Mouse (Mus musculus) bone marrow macrophage, adult 2 months (primary cell): ENCODE measurements around the gene Isoc2b.

Source experiments
- CTCF ChIP-seq: IDR thresholded peaks from 2 replicates; pipeline ENCODE4 v1.5.1; 2012; ENCODE audit warnings: low read depth, mild to moderate bottlenecking, low read length, moderate library complexity
- POLR2A ChIP-seq: IDR thresholded peaks from 2 replicates; pipeline ENCODE4 v1.6.1; 2012; ENCODE audit warnings: mild to moderate bottlenecking, low read depth, low read length, borderline replicate concordance

GRCm38 (mm10) chr7:4895186-4895585, 25.1 kb upstream of the Isoc2b start:
- TF ChIP-seq POLR2A, result no peak
- no peak for TF ChIP-seq CTCF
